ENCODE assay signal across 8 mouse cellular contexts in genomic region chr17:27819011-27819410, GRCm38 (mm10). TPM values are rescaled to one million over a fixed set of nuclear protein-coding genes. Genes with fewer than 3 reads are reported as not detected.
DNase-seq lines count a peak whose midpoint lies in the region; ATAC-seq and TF ChIP-seq lines count a peak whose summit lies in the region.

No protein-coding gene starts in this region.

- H3K4me1 ChIP-seq in liver, adult 2 months (ENCODE audit: control insufficient read depth, insufficient read depth, low read length): peaks cover 29% of the 10 kb centered on the region
- H3K4me1 ChIP-seq in embryonic facial prominence, embryonic 12.5 days: peaks cover 22% of the 10 kb centered on the region
- H3K4me1 ChIP-seq in intestine, embryonic 15.5 days (replicated peaks): peaks cover 21% of the 10 kb centered on the region
- H3K4me1 ChIP-seq in neural tube, embryonic 13.5 days (replicated peaks): peaks cover 34% of the 10 kb centered on the region

- H3K9me3 ChIP-seq in embryonic facial prominence, embryonic 12.5 days: no peaks in the 10 kb centered on the region
- no peaks in the 10 kb centered on the region for H3K9me3 ChIP-seq in intestine, embryonic 15.5 days
- no peaks in the 10 kb centered on the region for H3K9me3 ChIP-seq in neural tube, embryonic 13.5 days

- peak overlapping the region; percentile 91 for H3K4me3 ChIP-seq in liver, adult 2 months (ENCODE audit: insufficient read depth, low read depth, low read length)
- peak overlapping the region; percentile 100 for H3K4me3 ChIP-seq in embryonic facial prominence, embryonic 12.5 days
- peak overlapping the region; percentile 89 for H3K4me3 ChIP-seq in intestine, embryonic 15.5 days (replicated peaks)
- H3K4me3 ChIP-seq in neural tube, embryonic 13.5 days: peak overlapping the region; percentile 99

- no peaks in the 10 kb centered on the region for H3K27me3 ChIP-seq in liver, adult 2 months (ENCODE audit: control insufficient read depth, insufficient read depth, low read length)
- H3K27me3 ChIP-seq in embryonic facial prominence, embryonic 12.5 days: no peaks in the 10 kb centered on the region
- no peaks in the 10 kb centered on the region for H3K27me3 ChIP-seq in intestine, embryonic 15.5 days (replicated peaks)
- no peaks in the 10 kb centered on the region for H3K27me3 ChIP-seq in neural tube, embryonic 13.5 days

- 3% methylated on average over 7 of the region's 7 CpGs for WGBS in liver, adult 2 months
- WGBS in embryonic facial prominence, embryonic 12.5 days: 5% methylated on average over 7 of the region's 7 CpGs
- WGBS in intestine, embryonic 15.5 days: 10% methylated on average over 7 of the region's 7 CpGs
- WGBS in neural tube, embryonic 13.5 days: 34% methylated on average over 7 of the region's 7 CpGs

- no peak for TF ChIP-seq POLR2A in liver, adult 2 months (IDR thresholded peaks at IDR 0.05; ENCODE audit: extremely low read depth, insufficient read depth, low read length)

- H3K27ac ChIP-seq in liver, adult 2 months (replicated peaks; ENCODE audit: insufficient read depth, low read depth, low read length): peak overlapping the region; percentile 97
- H3K27ac ChIP-seq in embryonic facial prominence, embryonic 12.5 days: no peak overlapping the region
- H3K27ac ChIP-seq in intestine, embryonic 15.5 days: peak overlapping the region; percentile 90; the same call in 1 of the 2 replicates
- H3K27ac ChIP-seq in neural tube, embryonic 13.5 days (replicated peaks): no peak overlapping the region

- H3K79me2 ChIP-seq in liver, adult 2 months (ENCODE audit: control insufficient read depth, insufficient read depth, low read length): peaks cover 41% of the 10 kb centered on the region; the same call in 1 of the 2 replicates

- H3K9ac ChIP-seq in liver, adult 2 months (ENCODE audit: low read depth, low read length): peak overlapping the region; percentile 91
- H3K9ac ChIP-seq in embryonic facial prominence, embryonic 12.5 days: peak overlapping the region; percentile 99
- peak overlapping the region; percentile 83 for H3K9ac ChIP-seq in intestine, embryonic 15.5 days
- H3K9ac ChIP-seq in neural tube, embryonic 13.5 days: peak overlapping the region; percentile 96

- DNase-seq in liver, adult 2 months (ENCODE audit: extremely low read depth, low read depth, low spot score): peak; percentile 92
- no peak for DNase-seq in liver
- DNase-seq in left cerebral cortex, adult 11 months (ENCODE audit: low spot score): no peak
- no peak for DNase-seq in urinary bladder, postnatal 14 days (ENCODE audit: low spot score)
- DNase-seq in thymus, postnatal 0 days (ENCODE audit: low spot score): no peak

- ATAC-seq in embryonic facial prominence, embryonic 12.5 days (ENCODE audit: insufficient number of reproducible peaks, insufficient read depth, low FRiP score, low TSS enrichment): no peak
- no peak for ATAC-seq in intestine, embryonic 15.5 days
- ATAC-seq in neural tube, embryonic 13.5 days (ENCODE audit: low read depth): no peak

- TF ChIP-seq CTCF in liver, adult 2 months (IDR thresholded peaks at IDR 0.05; ENCODE audit: low read depth, low read length): no peak

- peak overlapping the region; percentile 94 for H3K4me2 ChIP-seq in embryonic facial prominence, embryonic 12.5 days (replicated peaks)
- peak overlapping the region; percentile 77 for H3K4me2 ChIP-seq in intestine, embryonic 15.5 days (replicated peaks)
- peak overlapping the region; percentile 94 for H3K4me2 ChIP-seq in neural tube, embryonic 13.5 days

- H3K36me3 ChIP-seq in liver, adult 2 months (ENCODE audit: control insufficient read depth, insufficient read depth, low read length): no peaks in the 10 kb centered on the region
- H3K36me3 ChIP-seq in embryonic facial prominence, embryonic 12.5 days: no peaks in the 10 kb centered on the region
- H3K36me3 ChIP-seq in intestine, embryonic 15.5 days: no peaks in the 10 kb centered on the region
- no peaks in the 10 kb centered on the region for H3K36me3 ChIP-seq in neural tube, embryonic 13.5 days

RNA-seq across cellular contexts. Expression of gene D17Wsu92e, which starts 1.4 kb away (rescaled TPM):
- total RNA-seq in liver, adult 2 months (2014; rRNA removed): 93.0 and 117 TPM in 2 replicates
- polyA plus RNA-seq in liver, adult 2 months (2012; rRNA removed): 159 and 178 TPM in 2 replicates
- polyA plus RNA-seq in embryonic facial prominence, embryonic 12.5 days (2016; fragmentation: Nextera tagmentation; extraction: Ambion mirVana): 17.9 and 18.9 TPM in 2 replicates
- polyA plus RNA-seq in intestine, embryonic 15.5 days (2015; fragmentation: Nextera tagmentation; extraction: Ambion mirVana): 19.0 and 22.1 TPM in 2 replicates
- 9.2 and 10.0 TPM in 2 replicates for polyA plus RNA-seq in neural tube, embryonic 13.5 days (2015; fragmentation: Nextera tagmentation; extraction: Ambion mirVana)
- polyA plus RNA-seq in thymus, postnatal 0 days (2015; fragmentation: Nextera tagmentation; extraction: Ambion mirVana): 16.7 and 20.8 TPM in 2 replicates

RNA-seq across cellular contexts. Expression of gene Snrpc, which starts 18.9 kb away (rescaled TPM):
- 24.4 and 27.1 TPM in 2 replicates for total RNA-seq in liver, adult 2 months (2014; rRNA removed)
- 42.2 and 49.6 TPM in 2 replicates for polyA plus RNA-seq in liver, adult 2 months (2012; rRNA removed)
- 348 and 358 TPM in 2 replicates for polyA plus RNA-seq in embryonic facial prominence, embryonic 12.5 days (2016; fragmentation: Nextera tagmentation; extraction: Ambion mirVana)
- polyA plus RNA-seq in intestine, embryonic 15.5 days (2015; fragmentation: Nextera tagmentation; extraction: Ambion mirVana): 250 and 266 TPM in 2 replicates
- polyA plus RNA-seq in neural tube, embryonic 13.5 days (2015; fragmentation: Nextera tagmentation; extraction: Ambion mirVana): 257 and 271 TPM in 2 replicates
- 383 and 386 TPM in 2 replicates for polyA plus RNA-seq in thymus, postnatal 0 days (2015; fragmentation: Nextera tagmentation; extraction: Ambion mirVana)

RNA-seq across cellular contexts. Expression of gene Uhrf1bp1, which starts 37.2 kb away (rescaled TPM):
- 5.0 and 5.5 TPM in 2 replicates for total RNA-seq in liver, adult 2 months (2014; rRNA removed)
- polyA plus RNA-seq in liver, adult 2 months (2012; rRNA removed): 7.0 and 7.2 TPM in 2 replicates
- 9.2 and 10.1 TPM in 2 replicates for polyA plus RNA-seq in embryonic facial prominence, embryonic 12.5 days (2016; fragmentation: Nextera tagmentation; extraction: Ambion mirVana)
- polyA plus RNA-seq in intestine, embryonic 15.5 days (2015; fragmentation: Nextera tagmentation; extraction: Ambion mirVana): 3.9 and 4.1 TPM in 2 replicates
- polyA plus RNA-seq in neural tube, embryonic 13.5 days (2015; fragmentation: Nextera tagmentation; extraction: Ambion mirVana): 5.1 and 6.0 TPM in 2 replicates
- 1.1 and 1.6 TPM in 2 replicates for polyA plus RNA-seq in thymus, postnatal 0 days (2015; fragmentation: Nextera tagmentation; extraction: Ambion mirVana)

Comparison
In these comparisons a context has a peak if more than half of its experiments do, and no peak if none do; other contexts are left out.
1. H3K27ac ChIP-seq: peak in liver, adult 2 months (single experiment) and intestine, embryonic 15.5 days (single experiment); none in embryonic facial prominence, embryonic 12.5 days (single experiment) and neural tube, embryonic 13.5 days (single experiment).
2. Peak in every context shown above with its lines, with median percentiles within 50 percentile points of each other: H3K4me3 ChIP-seq, H3K9ac ChIP-seq and H3K4me2 ChIP-seq.